Mouse (Mus musculus): ENCODE results near the gene Reln.

- TF ChIP-seq POU5F1 (IDR thresholded peaks at IDR 0.05; ENCODE audit: borderline replicate concordance, low read length), result no peak
- no peak for TF ChIP-seq CTCF (conservative IDR thresholded peaks at IDR 0.05; ENCODE audit: low read length)
- no peak for TF ChIP-seq NANOG (IDR thresholded peaks at IDR 0.05; ENCODE audit: borderline replicate concordance, low read length)
Observed at GRCm38 (mm10) chr5:22223940-22224339, 120.6 kb downstream of the Reln start.
